Mouse (Mus musculus) gastrocnemius, postnatal 10 days (tissue): ENCODE measurements around the gene Stxbp6. TPM values are rescaled to one million over a fixed set of nuclear protein-coding genes. Genes with fewer than 3 reads are reported as not detected.
"Not testable (repeated sequence)": the region's sequence is repeated elsewhere in the genome, so short reads cannot be mapped to it uniquely, and the experiment has no call there.

Experiments used
- DNase-seq: peaks from one replicate; pipeline ENCODE4 v3.0.0; 2021; ENCODE audit warnings: mixed read lengths
- long read RNA-seq, 2 experiments: library from polyadenylated mRNA; stranded (forward); transcript quantifications; one replicate each; pipeline ENCODE4 v2.0.0; 2021
- total RNA-seq, 2 experiments: library from RNA; stranded (reverse); gene quantifications; 2 replicates each; pipeline ENCODE4 v1.2.3; 2021

Gene Stxbp6
- 10 to 100 TPM; 11.4 to 11.7 TPM for total RNA-seq
- long read RNA-seq, experiment 1, full-length matches to known transcripts, result 3 of 4 reads
- long read RNA-seq, experiment 1, partial matches to known transcripts, result 0 of 4 reads
- long read RNA-seq, experiment 1, other reads (novel, unspliced or antisense), result 1 of 4 reads
- long read RNA-seq, experiment 2, full-length matches to known transcripts, result 3 of 7 reads
- long read RNA-seq, experiment 2, partial matches to known transcripts, result 0 of 7 reads
- long read RNA-seq, experiment 2, other reads (novel, unspliced or antisense), result 4 of 7 reads

DNA sequence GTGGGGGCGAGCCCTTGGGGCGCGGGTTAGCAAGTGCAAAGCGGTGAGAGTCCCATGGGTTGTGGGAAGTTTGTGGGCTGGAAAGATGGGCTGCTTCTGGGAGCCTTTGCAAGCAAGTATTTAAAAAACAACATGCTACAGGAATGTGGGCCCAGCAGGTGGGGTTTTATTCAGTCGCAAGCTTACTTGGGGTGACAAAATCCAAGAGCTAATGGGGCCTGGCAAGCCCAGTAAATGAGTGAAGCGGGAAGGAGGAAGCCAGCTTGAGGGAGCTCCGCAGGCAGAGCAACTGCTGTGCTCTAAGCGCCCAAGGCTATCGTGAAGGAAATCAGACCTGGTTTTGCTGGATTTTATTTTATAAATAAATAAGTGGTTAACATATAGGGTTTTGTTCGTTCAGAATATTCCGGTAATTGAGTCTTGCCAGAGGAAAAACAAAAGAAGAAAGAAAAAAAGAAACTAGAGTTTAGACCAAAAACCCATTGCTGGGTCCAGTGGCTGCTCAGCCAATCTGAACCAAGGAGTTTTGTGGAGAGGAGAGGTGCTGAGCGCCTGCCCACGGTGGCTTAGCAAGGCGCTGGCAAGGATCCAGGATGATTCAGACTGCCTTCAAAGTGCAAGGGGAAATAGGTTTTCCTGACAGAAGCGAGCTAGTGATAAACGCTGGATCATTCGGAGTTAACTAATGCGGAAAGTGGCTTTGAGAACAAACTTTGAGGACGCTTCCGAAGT is at the start of gene Stxbp6:
Gene Stxbp6 (minus strand): TSS at position 99 of the 732 bp plus-strand sequence.
- peak; percentile 73 for DNase-seq

DNA sequence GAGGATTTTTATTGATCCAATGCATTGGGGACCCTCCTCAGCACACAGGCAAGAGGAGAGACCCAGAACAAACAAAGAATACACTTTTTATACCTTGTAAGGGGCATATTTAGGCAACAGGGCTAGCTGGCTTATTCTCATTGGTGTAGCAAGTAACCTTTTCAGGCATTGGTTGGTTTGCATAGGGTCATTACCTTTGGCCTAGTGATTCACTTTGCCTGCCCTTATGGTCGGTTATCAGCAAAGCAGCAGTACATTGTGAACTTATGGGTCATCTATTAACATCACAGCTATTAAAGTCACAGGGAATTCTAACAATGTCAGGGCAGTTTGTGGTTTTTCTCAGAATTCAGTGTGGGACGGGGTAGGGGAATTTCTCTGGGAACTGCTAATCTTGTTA is 28.4 kb upstream of the Stxbp6 start:
- not testable (repeated sequence) for DNase-seq

DNA sequence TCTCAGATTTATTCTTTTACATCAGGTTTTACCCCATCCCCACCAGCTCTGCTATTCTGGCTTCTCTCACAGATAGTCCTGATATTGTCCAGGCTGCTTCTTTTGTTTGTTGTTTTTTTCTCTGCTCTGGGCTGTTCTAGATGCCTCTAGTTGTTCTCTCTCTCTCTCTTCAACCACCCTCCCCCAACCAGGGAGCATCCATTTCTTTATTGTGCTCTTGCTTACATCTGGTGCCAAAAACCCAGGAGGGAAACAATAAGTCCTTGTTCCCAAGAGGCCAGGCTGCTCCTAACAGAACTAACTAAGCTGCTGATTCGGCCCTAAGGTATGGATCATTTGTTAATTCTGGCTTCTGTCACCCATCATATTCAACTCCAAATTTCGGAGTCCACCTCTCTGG is 19.2 kb upstream of the Stxbp6 start:
- no peak for DNase-seq

DNA sequence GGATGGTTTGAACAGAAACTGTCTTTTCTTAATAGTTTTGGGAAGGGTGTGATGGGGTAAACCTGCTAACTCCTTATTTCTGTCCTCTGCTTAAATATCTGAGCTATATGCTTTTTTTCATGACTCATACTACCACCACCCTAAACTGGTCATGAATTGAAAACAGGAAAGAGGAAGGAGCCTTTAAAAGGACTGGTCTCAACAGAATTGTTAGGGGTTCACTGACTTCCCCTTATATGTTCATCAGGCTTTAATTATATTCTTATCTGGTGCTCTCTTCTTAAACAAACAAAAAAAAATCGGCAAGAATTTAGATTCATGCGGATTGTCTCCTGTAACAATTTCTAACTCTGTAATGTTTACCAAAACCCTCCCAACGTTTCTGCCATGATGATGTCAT is 17.9 kb upstream of the Stxbp6 start:
- DNase-seq, result no peak

DNA sequence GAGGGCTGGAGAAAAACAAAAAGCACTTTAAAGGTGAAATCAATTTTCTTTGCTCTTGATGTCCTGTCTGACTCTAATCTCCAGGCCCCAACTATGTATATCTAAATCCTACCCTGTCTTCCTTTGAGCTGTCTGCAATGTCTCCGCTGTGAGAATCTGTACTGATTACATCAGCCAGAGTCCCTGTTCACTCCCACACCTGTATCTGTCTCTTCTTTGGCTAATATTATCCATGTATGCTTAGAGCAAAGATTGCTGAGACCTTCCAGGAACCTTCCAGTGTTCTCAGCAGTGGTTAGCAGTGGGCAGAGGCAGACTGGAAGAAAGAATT is 8.6 kb upstream of the Stxbp6 start:
- no peak for DNase-seq

DNA sequence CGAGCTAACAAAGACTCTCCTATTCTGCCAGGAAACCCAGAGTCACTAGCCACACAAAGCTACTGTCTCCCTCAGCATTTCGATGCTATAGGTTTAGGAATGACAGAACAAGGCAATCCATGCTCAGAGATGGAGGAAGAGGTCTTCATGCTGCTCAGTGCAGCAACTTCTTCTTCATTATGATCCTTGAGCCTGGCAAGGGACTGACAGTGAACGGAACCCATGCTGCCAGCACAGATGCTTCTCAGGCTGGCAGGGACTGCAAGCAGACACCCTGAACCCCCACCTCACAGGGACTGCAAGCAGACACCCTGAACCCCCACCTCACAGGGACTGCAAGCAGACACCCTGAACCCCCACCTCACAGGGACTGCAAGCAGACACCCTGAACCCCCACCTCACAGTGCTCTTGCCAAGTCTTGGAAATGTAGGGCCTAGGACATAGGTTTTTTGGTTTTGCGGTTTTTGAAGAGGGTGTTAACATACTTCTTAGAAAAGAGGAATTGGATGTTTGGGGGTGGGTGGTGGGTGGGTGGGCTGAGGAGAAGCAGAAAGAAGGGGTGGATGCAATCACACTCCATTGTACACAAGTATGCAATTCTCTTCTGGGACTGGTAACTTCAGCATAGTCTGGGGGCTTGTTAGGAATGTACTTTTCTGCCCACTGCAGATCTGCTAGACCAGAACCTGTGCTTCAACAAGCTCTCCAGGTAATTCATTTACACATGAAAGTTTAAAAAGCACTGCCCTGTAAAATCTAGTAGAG is 8.1 kb upstream of the Stxbp6 start:
- DNase-seq, result no peak

- DNase-seq, result no peak
Measured at GRCm38 (mm10) chr12:45081617-45082016, 7.1 kb upstream of the Stxbp6 start.

DNA sequence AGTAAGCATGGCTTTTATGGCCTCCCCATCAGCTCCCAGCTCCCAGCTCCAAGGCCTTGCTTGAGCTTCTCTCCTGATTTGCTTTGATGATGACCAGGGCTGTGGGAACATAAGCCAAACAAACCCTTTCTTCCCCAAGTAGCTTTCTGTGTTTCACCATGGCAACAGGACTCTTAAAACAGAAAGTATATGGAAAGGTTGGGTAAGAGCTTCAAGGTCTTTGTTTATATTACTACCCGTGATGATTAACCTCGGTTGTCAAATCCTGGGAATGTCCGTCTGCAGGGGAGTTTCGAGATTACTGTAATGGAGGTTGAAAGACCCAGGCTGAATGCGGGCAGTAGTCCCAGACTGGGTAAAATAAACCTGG is 6.2 kb upstream of the Stxbp6 start:
- DNase-seq, result no peak

- no peak for DNase-seq
Measured at GRCm38 (mm10) chr12:45080036-45080752, 5.7 kb upstream of the Stxbp6 start.

- DNase-seq, result no peak
Measured at GRCm38 (mm10) chr12:45075631-45076030, 1.1 kb upstream of the Stxbp6 start.

DNA sequence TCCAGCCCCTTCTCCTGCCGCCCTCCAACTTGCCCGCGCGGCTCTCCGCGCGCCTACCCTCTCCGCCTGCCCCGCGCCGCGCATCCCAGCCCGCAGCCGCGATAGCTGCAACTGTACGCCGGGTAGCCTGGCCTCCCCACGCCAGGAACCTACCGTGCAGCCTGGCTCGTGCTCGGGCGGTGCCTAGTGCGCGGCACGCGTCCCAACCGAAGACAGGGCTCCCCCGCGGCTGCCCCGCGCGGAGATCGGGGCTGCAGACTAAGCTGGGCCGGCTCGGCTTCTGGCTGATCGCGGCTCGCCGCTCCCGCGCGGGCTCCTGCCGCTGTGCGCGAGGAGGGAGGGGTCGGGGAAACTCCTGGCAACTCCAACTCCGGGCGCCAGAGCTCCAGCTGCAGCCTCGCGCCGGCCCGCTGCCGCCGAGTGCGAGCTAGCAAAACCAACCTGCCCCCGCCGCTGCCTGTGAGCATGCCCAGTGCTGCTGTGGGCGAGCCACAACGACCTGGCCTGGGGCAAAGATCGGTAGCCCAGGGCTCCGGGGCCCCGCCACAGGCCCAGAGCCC is 387 bp downstream of the Stxbp6 start:
- peak; percentile 78 for DNase-seq

GRCm38 (mm10) chr12:45073331-45074041 is 1.0 kb downstream of the Stxbp6 start:
- DNase-seq, result no peak

DNA sequence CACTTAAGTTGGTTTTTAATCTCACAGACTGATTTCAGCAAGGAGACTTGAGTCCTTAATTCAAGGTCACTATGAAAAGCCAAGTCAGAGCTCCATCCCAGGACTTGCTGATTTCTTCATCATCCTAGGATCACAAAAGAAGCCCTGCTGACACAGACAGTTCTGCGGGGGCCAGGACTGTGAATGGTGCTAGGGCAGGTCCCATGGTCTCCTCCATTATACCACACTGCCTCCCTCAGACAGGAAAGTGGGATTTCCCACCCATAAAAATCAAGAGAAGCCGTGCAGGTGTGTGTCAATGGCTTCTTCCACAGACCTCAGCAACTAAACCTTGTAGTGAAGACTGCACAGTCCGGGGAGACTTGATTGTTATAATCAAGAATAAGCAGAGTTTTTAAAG is 2.3 kb downstream of the Stxbp6 start:
- no peak for DNase-seq

DNA sequence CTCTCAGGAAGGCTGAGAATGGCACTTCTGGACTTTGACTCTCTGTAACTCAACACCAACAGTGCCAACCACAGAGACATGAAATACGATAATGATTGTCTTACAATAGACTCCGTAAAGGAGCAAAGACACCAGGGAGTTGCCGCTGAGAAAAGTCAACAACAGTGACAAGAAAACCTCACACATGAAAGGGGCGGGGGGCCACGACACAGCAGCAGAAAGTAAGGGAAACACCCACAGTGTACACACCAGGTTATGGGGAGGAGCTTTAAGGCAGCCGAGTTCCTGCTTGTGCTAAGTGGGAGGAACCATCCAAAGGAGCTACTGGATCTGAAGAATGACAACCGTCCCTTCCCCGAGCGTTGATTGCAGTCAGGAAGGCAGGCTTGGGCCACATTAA is 4.3 kb downstream of the Stxbp6 start:
- DNase-seq, result no peak

DNA sequence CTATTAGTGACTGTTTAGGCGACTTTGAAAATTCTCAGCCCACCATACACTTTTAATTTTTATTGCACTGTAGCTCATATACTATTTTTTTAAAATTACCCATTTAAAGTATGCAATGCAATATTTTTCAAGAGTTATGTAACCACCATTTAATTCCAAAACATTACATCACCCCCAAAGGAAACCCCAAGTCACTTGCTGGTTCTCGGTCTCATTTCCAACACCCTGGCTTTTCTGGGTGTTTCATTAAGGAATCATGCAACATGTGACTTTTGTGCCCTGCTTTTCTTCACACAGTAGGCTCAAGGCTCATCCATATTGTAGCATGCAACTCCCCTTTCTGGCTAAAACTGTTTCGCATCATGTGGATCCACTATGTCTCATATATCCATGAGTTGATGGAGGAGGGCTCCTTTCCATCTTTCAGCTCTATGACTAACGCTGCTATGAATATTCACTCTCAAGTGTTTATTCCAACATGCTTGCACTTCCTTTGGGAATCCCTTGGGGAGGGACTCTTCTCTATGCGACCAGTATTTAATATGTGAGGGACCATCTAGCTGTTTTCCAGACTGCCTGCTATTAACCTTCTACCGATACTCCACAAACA is 6.3 kb downstream of the Stxbp6 start:
- DNase-seq, result no peak

DNA sequence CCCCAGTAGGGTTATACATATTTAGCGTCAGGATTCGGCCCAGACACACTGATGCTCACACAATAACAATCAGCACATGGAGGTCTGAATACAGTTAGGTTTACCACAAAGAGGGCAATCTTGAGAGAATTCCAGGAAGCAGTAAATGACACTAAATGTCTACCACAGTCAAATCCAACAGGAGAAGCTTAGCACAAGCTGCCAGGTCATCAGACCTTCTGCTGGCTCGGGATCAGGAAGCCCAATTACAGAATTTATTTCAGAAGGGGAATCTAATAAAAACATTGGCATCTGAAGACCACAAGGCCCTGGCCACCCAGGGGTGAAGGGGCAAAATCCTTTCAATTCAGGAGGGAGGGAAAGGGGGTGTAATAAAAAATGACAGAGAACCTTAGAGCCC is 6.8 kb downstream of the Stxbp6 start:
- DNase-seq, result no peak

DNA sequence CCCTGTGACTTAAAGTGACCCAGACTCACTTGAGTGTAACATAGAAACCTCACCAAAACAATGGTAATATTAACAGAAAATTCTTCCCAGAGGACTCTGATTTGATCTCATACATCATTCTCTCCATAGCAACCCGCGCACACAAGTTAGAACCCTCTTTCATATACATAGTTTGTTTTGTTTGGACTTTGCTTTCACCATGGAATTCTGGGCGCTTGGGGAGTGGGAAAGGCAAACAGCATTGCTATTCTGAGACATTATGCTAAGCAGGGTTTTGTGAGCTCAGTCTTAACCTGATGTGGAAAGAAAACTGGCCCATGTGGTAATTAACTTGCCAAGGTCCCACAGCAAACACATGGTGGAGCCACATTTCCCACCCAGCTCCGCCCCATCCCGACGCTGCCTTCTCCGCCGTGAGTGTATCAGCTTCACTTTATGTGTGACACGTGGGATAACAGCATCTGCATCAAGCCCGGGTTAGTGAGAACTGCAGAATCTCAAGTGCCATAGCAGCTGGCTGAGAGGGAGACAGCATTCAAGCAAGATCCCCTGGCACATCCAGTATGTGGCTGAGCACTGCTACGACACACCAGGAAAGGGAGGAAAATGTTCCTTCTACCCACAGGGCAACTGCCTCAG is 7.3 kb downstream of the Stxbp6 start:
- DNase-seq, result no peak

DNA sequence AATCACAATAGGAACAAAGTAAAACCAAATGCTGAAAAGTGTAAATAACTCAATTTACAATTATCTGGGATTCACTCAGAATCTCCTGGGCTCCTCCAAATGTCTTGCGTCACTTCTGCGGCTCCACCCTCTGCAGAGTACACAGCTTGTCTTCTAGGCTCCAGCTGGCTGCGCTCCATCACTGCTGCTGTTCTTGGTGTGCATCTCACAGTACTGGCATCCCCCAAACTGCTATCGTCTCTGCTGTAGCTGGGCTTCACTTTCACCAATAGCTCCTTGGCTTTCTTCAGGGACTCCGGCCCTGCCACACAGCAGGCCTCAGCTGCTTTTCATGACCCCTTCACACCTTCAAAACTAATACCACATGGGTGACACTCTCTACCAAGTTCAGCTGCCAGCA is 10.9 kb downstream of the Stxbp6 start:
- peak; percentile 63 for DNase-seq

GRCm38 (mm10) chr12:45061336-45061735 is 13.2 kb downstream of the Stxbp6 start:
- no peak for DNase-seq

GRCm38 (mm10) chr12:45060804-45061203 is 13.7 kb downstream of the Stxbp6 start:
- DNase-seq, result no peak

DNA sequence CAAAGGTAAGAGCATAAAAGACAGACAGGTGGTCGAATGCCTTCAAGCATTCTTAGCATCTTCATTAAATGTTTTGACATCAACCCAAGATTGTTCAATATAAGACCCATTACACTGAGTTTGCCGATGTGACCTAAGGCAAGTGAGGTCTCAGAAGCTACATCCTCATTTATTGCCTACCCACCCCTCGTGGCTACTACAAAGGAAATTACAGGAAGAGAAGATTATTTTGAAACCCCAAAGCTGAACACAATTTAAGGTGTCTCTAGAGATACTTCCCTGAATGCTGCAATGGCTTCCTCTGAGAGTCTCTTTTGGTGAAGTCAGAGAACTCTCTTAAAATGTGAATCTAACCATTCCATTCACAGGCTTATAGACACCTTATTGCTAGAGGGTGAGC is 16.5 kb downstream of the Stxbp6 start:
- DNase-seq, result no peak
